Mouse (Mus musculus): ENCODE measurements at regions not wholly inside any gene's neighbourhood (a gene's known extent, or its start where the extent isn't known, plus 50 kb on each side); places are given as distances from the start of the nearest gene placed in this dataset.

DNA sequence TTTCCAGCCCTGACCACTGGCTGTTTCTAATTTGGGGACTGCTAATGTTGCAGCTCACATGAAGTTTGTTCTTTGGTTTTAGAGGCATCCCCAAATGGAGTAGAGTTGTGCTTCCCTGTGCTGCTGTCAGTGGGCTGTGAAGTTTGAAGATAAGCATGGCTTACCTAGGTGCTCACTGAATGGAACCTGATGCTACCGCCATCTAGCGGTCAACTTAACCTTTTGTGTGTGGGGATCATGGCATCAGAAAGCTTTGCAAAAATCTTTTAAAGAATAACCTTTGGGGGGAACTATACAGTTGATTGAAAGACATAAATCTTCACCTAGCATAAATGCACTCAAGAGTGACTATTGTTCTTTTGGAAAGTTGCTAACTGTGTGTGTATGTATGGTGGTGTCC is 382.8 kb upstream of the Trpc7 start:
- Histone ChIP-seq H3K27ac (ENCODE audit: low read depth, low read length) (no peak overlapping the region), H3K9me3 (replicated peaks; ENCODE audit: control insufficient read depth, low read length) (no peaks in the 10 kb centered on the region), H3K27me3 (ENCODE audit: control insufficient read depth, insufficient read depth, low read length) (no peaks in the 10 kb centered on the region), H3K4me3 (ENCODE audit: low read depth, low read length) (no peak overlapping the region), H3K36me3 (ENCODE audit: control insufficient read depth, insufficient read depth, low read length) (no peaks in the 10 kb centered on the region), H3K9ac (ENCODE audit: low read depth, low read length) (no peak overlapping the region), H3K4me2 (no peak overlapping the region), H3K4me1 (ENCODE audit: control insufficient read depth, insufficient read depth, low read length) (peaks cover 4% of the 10 kb centered on the region; the same call in 1 of the 2 replicates)
- ATAC-seq (replicated peaks; ENCODE audit: insufficient number of reproducible peaks, low FRiP score, low TSS enrichment): no peak
- 9% methylated on average over 2 of the region's 2 CpGs for WGBS (ENCODE audit: insufficient replicate concordance)

DNA sequence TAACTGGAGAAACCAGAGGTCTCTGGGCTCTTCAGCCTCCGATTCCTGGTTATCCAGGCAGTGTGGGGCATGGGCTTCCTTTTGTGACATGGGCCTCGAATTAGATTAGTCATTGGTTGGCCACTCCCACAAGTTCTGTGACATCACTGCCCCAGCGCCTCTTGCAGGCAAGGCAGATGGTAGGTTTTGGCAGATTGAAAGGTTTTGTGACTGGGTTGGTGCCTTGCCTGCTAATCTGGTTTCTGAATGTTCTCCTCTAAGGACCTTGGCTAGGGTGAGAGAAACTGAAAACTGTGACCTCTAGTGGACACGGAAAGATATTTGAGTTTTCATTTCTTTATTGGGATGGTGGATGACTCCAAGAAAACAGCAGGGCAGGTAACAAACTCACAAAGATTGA is 381.3 kb upstream of the Trpc7 start:
- no peak overlapping the region for H3K9ac ChIP-seq (ENCODE audit: low read depth, low read length)
- H3K4me1 ChIP-seq (ENCODE audit: control insufficient read depth, insufficient read depth, low read length): peaks cover under 1% of the 10 kb centered on the region; the same call in 1 of the 2 replicates
- H3K36me3 ChIP-seq (ENCODE audit: control insufficient read depth, insufficient read depth, low read length): no peaks in the 10 kb centered on the region
- WGBS (ENCODE audit: insufficient replicate concordance): 39% methylated on average over 4 of the region's 4 CpGs
- H3K9me3 ChIP-seq (replicated peaks; ENCODE audit: control insufficient read depth, low read length): no peaks in the 10 kb centered on the region
- no peak overlapping the region for H3K27ac ChIP-seq (ENCODE audit: low read depth, low read length)
- H3K27me3 ChIP-seq (ENCODE audit: control insufficient read depth, insufficient read depth, low read length): no peaks in the 10 kb centered on the region
- no peak for ATAC-seq (replicated peaks; ENCODE audit: insufficient number of reproducible peaks, low FRiP score, low TSS enrichment)
- no peak overlapping the region for H3K4me2 ChIP-seq
- no peak overlapping the region for H3K4me3 ChIP-seq (ENCODE audit: low read depth, low read length)

DNA sequence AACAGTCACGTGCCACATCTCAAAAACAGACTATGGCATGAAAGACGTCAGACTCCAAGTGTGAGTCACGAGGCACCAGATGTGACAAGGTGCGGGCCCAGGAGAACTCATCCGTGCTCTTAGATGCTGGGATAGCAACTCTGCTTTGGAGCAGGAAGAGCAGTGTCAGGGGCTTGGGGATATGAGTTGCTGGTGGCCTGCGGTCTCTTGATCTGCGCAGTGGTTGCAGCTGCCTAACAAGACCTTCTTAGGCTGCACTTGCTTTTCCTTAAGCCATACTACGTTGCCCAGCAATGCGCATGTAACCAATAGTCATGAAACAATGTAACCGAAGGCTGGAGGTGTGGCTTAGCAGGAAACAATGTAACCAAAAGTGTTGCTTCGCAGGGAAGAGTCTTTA is 380.1 kb upstream of the Trpc7 start:
- no peaks in the 10 kb centered on the region for H3K9me3 ChIP-seq (replicated peaks; ENCODE audit: control insufficient read depth, low read length)
- no peak overlapping the region for H3K4me2 ChIP-seq
- no peak for ATAC-seq (replicated peaks; ENCODE audit: insufficient number of reproducible peaks, low FRiP score, low TSS enrichment)
- no peak overlapping the region for H3K9ac ChIP-seq (ENCODE audit: low read depth, low read length)
- no peaks in the 10 kb centered on the region for H3K27me3 ChIP-seq (ENCODE audit: control insufficient read depth, insufficient read depth, low read length)
- WGBS (ENCODE audit: insufficient replicate concordance): 83% methylated on average over 11 of the region's 11 CpGs
- no peak overlapping the region for H3K4me3 ChIP-seq (ENCODE audit: low read depth, low read length)
- no peaks in the 10 kb centered on the region for H3K4me1 ChIP-seq (ENCODE audit: control insufficient read depth, insufficient read depth, low read length)
- H3K36me3 ChIP-seq (ENCODE audit: control insufficient read depth, insufficient read depth, low read length): no peaks in the 10 kb centered on the region
- H3K27ac ChIP-seq (ENCODE audit: low read depth, low read length): no peak overlapping the region

DNA sequence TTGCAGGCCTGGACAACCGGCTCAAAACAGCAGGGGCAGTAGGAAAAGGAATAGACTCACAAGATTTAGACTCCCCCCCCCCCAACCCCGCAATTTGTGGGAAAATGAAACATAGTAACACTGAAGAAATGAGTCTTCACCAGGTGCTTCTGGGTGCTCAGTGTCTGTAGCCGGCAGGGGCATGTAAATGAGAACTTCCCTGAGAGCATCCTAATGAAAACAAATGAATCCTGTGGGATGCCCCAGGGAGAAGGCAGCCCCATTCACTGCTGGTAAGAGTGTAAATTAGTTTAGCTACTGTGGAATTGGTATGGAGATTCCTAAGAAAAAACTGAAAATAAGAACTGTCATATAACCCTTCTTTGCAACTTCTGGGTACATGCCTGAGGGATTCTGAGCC is 377.8 kb upstream of the Trpc7 start:
- no peak for ATAC-seq (replicated peaks; ENCODE audit: insufficient number of reproducible peaks, low FRiP score, low TSS enrichment)
- H3K4me1 ChIP-seq (ENCODE audit: control insufficient read depth, insufficient read depth, low read length): no peaks in the 10 kb centered on the region
- no peaks in the 10 kb centered on the region for H3K27me3 ChIP-seq (ENCODE audit: control insufficient read depth, insufficient read depth, low read length)
- H3K9me3 ChIP-seq (replicated peaks; ENCODE audit: control insufficient read depth, low read length): no peaks in the 10 kb centered on the region
- no peak overlapping the region for H3K9ac ChIP-seq (ENCODE audit: low read depth, low read length)
- no peak overlapping the region for H3K4me3 ChIP-seq (ENCODE audit: low read depth, low read length)
- no peak overlapping the region for H3K27ac ChIP-seq (ENCODE audit: low read depth, low read length)
- H3K36me3 ChIP-seq (ENCODE audit: control insufficient read depth, insufficient read depth, low read length): no peaks in the 10 kb centered on the region
- H3K4me2 ChIP-seq: no peak overlapping the region
- 35% methylated on average over 3 of the region's 3 CpGs for WGBS (ENCODE audit: insufficient replicate concordance)

DNA sequence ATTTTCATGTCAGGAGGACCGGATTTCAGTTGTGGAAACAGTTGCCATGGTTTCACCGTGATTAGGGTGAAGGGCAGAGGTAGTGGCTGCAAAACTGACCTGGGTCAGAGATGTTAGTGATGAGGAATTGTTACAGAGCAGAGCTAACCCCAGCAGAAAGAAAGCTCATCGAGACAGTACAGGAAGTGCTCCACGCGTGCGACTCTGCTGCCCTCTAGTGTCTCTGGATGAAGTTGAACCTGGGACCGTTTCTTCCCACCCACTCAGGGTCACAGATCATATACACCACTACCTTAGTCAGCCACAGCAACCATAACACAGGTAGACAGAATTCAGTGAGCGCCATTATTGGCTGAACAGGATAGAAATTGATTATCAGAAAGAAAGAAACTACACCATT is 373.8 kb upstream of the Trpc7 start:
- ATAC-seq (replicated peaks; ENCODE audit: insufficient number of reproducible peaks, low FRiP score, low TSS enrichment): no peak
- no peak overlapping the region for H3K27ac ChIP-seq (ENCODE audit: low read depth, low read length)
- H3K9ac ChIP-seq (ENCODE audit: low read depth, low read length): no peak overlapping the region
- H3K4me3 ChIP-seq (ENCODE audit: low read depth, low read length): no peak overlapping the region
- no peaks in the 10 kb centered on the region for H3K9me3 ChIP-seq (replicated peaks; ENCODE audit: control insufficient read depth, low read length)
- H3K4me1 ChIP-seq (ENCODE audit: control insufficient read depth, insufficient read depth, low read length): no peaks in the 10 kb centered on the region
- H3K27me3 ChIP-seq (ENCODE audit: control insufficient read depth, insufficient read depth, low read length): no peaks in the 10 kb centered on the region
- no peaks in the 10 kb centered on the region for H3K36me3 ChIP-seq (ENCODE audit: control insufficient read depth, insufficient read depth, low read length)
- 13% methylated on average over 8 of the region's 8 CpGs for WGBS (ENCODE audit: insufficient replicate concordance)
- no peak overlapping the region for H3K4me2 ChIP-seq

DNA sequence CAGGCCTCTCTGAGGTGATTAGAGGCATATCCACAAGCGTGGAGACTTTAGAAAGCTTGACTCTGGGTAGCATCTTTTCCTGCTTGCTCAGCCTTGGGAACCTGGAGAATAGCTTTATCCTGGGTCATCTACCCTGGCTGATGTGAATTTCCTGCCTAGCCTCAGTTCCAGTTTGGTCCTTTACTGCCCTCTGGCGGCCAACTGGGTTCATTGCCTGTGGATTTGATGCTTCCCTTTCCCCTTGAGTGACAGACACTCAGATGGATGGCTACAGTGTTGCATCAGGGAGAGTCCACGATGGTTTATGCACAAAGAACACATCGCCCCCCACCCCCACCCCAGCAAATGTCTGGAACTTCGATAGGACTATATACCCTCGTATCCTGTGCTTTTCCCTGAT is 364.1 kb upstream of the Trpc7 start:
- Histone ChIP-seq H3K27ac (ENCODE audit: low read depth, low read length) (no peak overlapping the region), H3K36me3 (ENCODE audit: control insufficient read depth, insufficient read depth, low read length) (no peaks in the 10 kb centered on the region), H3K4me2 (no peak overlapping the region), H3K9ac (ENCODE audit: low read depth, low read length) (no peak overlapping the region), H3K27me3 (ENCODE audit: control insufficient read depth, insufficient read depth, low read length) (no peaks in the 10 kb centered on the region), H3K9me3 (replicated peaks; ENCODE audit: control insufficient read depth, low read length) (no peaks in the 10 kb centered on the region), H3K4me3 (ENCODE audit: low read depth, low read length) (no peak overlapping the region), H3K4me1 (ENCODE audit: control insufficient read depth, insufficient read depth, low read length) (no peaks in the 10 kb centered on the region)
- no peak for ATAC-seq (replicated peaks; ENCODE audit: insufficient number of reproducible peaks, low FRiP score, low TSS enrichment)
- 4% methylated on average over 6 of the region's 6 CpGs for WGBS (ENCODE audit: insufficient replicate concordance)

DNA sequence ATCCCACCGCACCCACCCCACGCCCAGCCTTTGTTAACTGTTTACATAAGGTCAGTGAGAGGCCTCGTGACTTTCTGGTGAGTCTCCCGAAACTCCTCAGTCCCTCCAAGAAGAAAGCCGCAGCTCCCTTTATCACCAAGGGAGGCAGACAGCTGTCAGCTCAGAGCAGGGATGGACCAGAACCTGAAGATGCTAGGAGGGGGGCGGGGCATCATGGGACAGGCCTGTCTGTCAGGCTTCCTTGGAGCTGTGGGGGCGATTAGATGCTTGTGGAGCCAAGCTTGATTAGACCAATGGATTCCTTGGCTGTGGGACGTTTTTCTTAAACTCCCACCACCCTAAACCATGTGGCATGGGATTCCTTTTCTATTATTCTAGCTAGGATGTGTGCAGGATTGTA is 363.7 kb upstream of the Trpc7 start:
- no peaks in the 10 kb centered on the region for H3K36me3 ChIP-seq (ENCODE audit: control insufficient read depth, insufficient read depth, low read length)
- H3K27ac ChIP-seq (ENCODE audit: low read depth, low read length): no peak overlapping the region
- WGBS (ENCODE audit: insufficient replicate concordance): 68% methylated on average over 8 of the region's 8 CpGs
- H3K9me3 ChIP-seq (replicated peaks; ENCODE audit: control insufficient read depth, low read length): no peaks in the 10 kb centered on the region
- H3K4me2 ChIP-seq: no peak overlapping the region
- no peak overlapping the region for H3K9ac ChIP-seq (ENCODE audit: low read depth, low read length)
- H3K4me3 ChIP-seq (ENCODE audit: low read depth, low read length): no peak overlapping the region
- no peaks in the 10 kb centered on the region for H3K27me3 ChIP-seq (ENCODE audit: control insufficient read depth, insufficient read depth, low read length)
- no peak for ATAC-seq (replicated peaks; ENCODE audit: insufficient number of reproducible peaks, low FRiP score, low TSS enrichment)
- no peaks in the 10 kb centered on the region for H3K4me1 ChIP-seq (ENCODE audit: control insufficient read depth, insufficient read depth, low read length)

DNA sequence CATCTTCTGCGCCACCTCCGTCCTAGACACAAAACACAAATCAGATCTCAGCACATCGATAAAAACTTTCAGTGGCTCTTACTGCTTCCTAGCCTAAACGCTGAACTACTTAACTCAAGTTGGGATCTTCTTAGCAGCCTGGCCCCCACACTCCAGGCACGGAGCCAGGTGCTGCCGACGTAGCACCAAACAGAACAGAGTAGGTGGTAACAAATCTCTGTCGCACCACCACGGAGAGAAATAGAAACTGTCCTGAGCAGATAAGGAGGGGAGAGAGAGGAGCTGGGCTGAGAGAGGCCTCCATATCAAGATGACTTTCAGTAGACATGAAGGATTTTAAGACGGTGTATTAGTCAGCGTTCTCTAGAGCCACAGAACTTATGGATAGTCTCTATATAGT is 360.1 kb upstream of the Trpc7 start:
- Histone ChIP-seq H3K36me3 (ENCODE audit: control insufficient read depth, insufficient read depth, low read length) (no peaks in the 10 kb centered on the region), H3K27ac (ENCODE audit: low read depth, low read length) (no peak overlapping the region), H3K27me3 (ENCODE audit: control insufficient read depth, insufficient read depth, low read length) (no peaks in the 10 kb centered on the region), H3K4me1 (ENCODE audit: control insufficient read depth, insufficient read depth, low read length) (no peaks in the 10 kb centered on the region), H3K4me2 (no peak overlapping the region), H3K9ac (ENCODE audit: low read depth, low read length) (no peak overlapping the region), H3K9me3 (replicated peaks; ENCODE audit: control insufficient read depth, low read length) (no peaks in the 10 kb centered on the region; the same call in 1 of the 2 replicates), H3K4me3 (ENCODE audit: low read depth, low read length) (no peak overlapping the region)
- 60% methylated on average over 11 of the region's 11 CpGs for WGBS (ENCODE audit: insufficient replicate concordance)
- ATAC-seq (replicated peaks; ENCODE audit: insufficient number of reproducible peaks, low FRiP score, low TSS enrichment): no peak

DNA sequence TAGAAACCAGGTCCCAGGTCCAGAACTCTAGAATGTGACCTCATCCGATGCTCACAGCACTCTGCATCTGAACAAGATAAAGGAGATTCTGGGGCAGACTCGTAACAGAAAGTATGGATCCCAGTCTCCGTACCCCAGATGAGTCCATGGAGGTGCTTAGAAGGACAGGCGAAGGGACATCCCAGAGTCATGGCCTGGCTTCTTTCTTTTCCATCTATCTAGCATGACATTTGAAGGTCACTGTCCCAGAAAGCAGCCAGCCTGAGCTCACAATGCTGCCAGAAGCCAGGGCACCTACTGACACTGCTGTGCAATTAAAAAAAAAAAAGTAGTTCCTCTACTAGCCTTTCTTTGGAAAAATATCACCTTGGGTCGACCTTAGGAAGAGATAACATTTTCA is 354.1 kb upstream of the Trpc7 start:
- 66% methylated on average over 5 of the region's 5 CpGs for WGBS (ENCODE audit: insufficient replicate concordance)
- H3K4me1 ChIP-seq (ENCODE audit: control insufficient read depth, insufficient read depth, low read length): no peaks in the 10 kb centered on the region
- no peak overlapping the region for H3K27ac ChIP-seq (ENCODE audit: low read depth, low read length)
- no peaks in the 10 kb centered on the region; the same call in 1 of the 2 replicates for H3K9me3 ChIP-seq (replicated peaks; ENCODE audit: control insufficient read depth, low read length)
- no peaks in the 10 kb centered on the region for H3K36me3 ChIP-seq (ENCODE audit: control insufficient read depth, insufficient read depth, low read length)
- H3K4me2 ChIP-seq: no peak overlapping the region
- H3K4me3 ChIP-seq (ENCODE audit: low read depth, low read length): no peak overlapping the region
- no peak for ATAC-seq (replicated peaks; ENCODE audit: insufficient number of reproducible peaks, low FRiP score, low TSS enrichment)
- H3K9ac ChIP-seq (ENCODE audit: low read depth, low read length): no peak overlapping the region
- H3K27me3 ChIP-seq (ENCODE audit: control insufficient read depth, insufficient read depth, low read length): no peaks in the 10 kb centered on the region

All from heart, embryonic 11.5 days (tissue).